Comparison of ENCODE assay signal across 9 mouse cellular contexts in the genomic region with DNA sequence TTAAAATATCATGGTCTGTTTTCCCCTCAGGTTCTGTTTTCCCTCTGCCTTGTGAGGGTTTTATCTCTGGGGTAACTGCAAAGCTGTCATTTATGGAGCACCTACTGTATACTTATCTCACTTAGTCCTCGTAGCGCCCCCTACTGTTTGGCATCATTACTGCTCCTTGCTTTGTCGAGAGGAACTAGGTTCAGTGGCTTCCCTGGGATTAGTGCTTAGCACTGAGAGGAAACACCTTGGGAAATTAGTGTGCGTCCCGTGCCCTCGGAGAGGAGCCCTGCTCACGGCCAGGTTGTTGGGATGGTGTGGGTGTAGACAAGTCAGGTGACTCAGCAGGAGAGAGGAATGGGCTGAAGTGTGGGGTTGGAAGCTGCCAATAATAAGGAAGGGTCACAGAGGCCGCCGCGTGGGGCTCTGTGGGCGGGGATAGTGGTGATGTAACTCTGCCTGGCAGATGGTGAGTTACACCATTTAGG. TPM values are rescaled to one million over a fixed set of nuclear protein-coding genes. Genes with fewer than 3 reads are reported as not detected.
DNase-seq lines count a peak whose midpoint lies in the region; ATAC-seq and TF ChIP-seq lines count a peak whose summit lies in the region.
"Had no signal": no experiment of that assay in that cellular context is flagged by ENCODE, and none has a peak within 500 bp of the region (broad histone marks: within the 10 kb centered on the region; RNA-seq: fewer than 3 reads in every experiment).

No protein-coding gene starts in this region.

- H3K4me3 ChIP-seq in brown adipose tissue, adult 24 weeks (ENCODE audit: insufficient read depth, low read depth, low read length) = no peak overlapping the region
- H3K4me3 ChIP-seq in lung, adult 2 months (replicated peaks; ENCODE audit: extremely low read depth, low read depth, low read length) = peak overlapping the region; percentile 25
- H3K4me3 ChIP-seq: neural tube, embryonic 12.5 days had no signal

- intact Hi-C loops in gastrocnemius, postnatal 14 days (cut with DNase I; ENCODE audit: low total_unique reads) = no loop called here

- TF ChIP-seq POLR2A in lung, adult 2 months (IDR thresholded peaks at IDR 0.05; ENCODE audit: borderline replicate concordance, extremely low read depth, low read depth, low read length) = no peak

- H3K4me1 ChIP-seq in brown adipose tissue, adult 24 weeks (ENCODE audit: control insufficient read depth, insufficient read depth, insufficient read length, low read length) = peaks cover 57% of the 10 kb centered on the region
- H3K4me1 ChIP-seq in lung, adult 2 months (ENCODE audit: control insufficient read depth, insufficient read depth, low read length) = peaks cover 42% of the 10 kb centered on the region

- ATAC-seq in cerebellum, adult (ENCODE audit: insufficient number of reproducible peaks, low FRiP score, low TSS enrichment) = no peak
- peak; percentile 75 for ATAC-seq in hematopoietic stem cell, adult 5-6 weeks (replicated peaks in 1 of 2; ENCODE audit: insufficient read depth in 1 of 2, low FRiP score in 2 of 2, low TSS enrichment in 1 of 2, low read depth in 1 of 2, poor library complexity in 2 of 2, severe bottlenecking in 2 of 2)

- TF ChIP-seq CTCF in lung, adult 2 months (IDR thresholded peaks at IDR 0.05; ENCODE audit: insufficient read depth, low read length) = peak; percentile 41; the same call in 1 of the 2 replicates

- DNase-seq in cerebellum, postnatal 36 days = peak; percentile 57
- DNase-seq in B cell, adult 2 months = peak; percentile 77 to 79
- DNase-seq in lung, adult 2 months = peak; percentile 62
- DNase-seq in spleen, postnatal 36 days (ENCODE audit: low spot score in 2 of 2) = peak; percentile 31 to 43
- no peak for DNase-seq in gastrocnemius, postnatal 14 days

- 17% methylated on average over 11 of the region's 11 CpGs for WGBS in lung, adult 2 months

- peak overlapping the region; percentile 87 for H3K27ac ChIP-seq in brown adipose tissue, adult 24 weeks (replicated peaks; ENCODE audit: low read depth, low read length)

RNA-seq across cellular contexts. Expression of a gene that starts 54.9 kb away (rescaled TPM):
- polyA plus RNA-seq in brown adipose tissue, adult 24 weeks (2012; ENCODE audit: insufficient read depth, insufficient read length, missing spikeins) = 64.3 and 66.0 TPM in 2 replicates
- 26.3 and 27.3 TPM in 2 replicates for total RNA-seq in hematopoietic stem cell, adult 5-6 weeks (2017)
- 73.9 and 88.5 TPM in 2 replicates for polyA plus RNA-seq in lung, adult 2 months (2012; rRNA removed)
- 100 to 1,000 TPM; 167 to 178 TPM for total RNA-seq in gastrocnemius, postnatal 14 days (2021)
